Mouse (Mus musculus) embryonic fibroblast, embryonic 13.5 days (primary cell): Measurements from ENCODE around the gene Rgp1.

Experiments
- CTCF ChIP-seq: IDR thresholded peaks from 2 replicates; pipeline ENCODE4 v1.5.1; 2011; ENCODE audit warnings: mild to moderate bottlenecking, control low read depth, low read length, moderate library complexity, borderline replicate concordance; ENCODE audit not compliant: insufficient read depth
- POLR2A ChIP-seq: IDR thresholded peaks from 2 replicates; pipeline ENCODE4 v1.6.1; 2011; ENCODE audit warnings: low read depth, mild to moderate bottlenecking, control low read depth, low read length, moderate library complexity

DNA sequence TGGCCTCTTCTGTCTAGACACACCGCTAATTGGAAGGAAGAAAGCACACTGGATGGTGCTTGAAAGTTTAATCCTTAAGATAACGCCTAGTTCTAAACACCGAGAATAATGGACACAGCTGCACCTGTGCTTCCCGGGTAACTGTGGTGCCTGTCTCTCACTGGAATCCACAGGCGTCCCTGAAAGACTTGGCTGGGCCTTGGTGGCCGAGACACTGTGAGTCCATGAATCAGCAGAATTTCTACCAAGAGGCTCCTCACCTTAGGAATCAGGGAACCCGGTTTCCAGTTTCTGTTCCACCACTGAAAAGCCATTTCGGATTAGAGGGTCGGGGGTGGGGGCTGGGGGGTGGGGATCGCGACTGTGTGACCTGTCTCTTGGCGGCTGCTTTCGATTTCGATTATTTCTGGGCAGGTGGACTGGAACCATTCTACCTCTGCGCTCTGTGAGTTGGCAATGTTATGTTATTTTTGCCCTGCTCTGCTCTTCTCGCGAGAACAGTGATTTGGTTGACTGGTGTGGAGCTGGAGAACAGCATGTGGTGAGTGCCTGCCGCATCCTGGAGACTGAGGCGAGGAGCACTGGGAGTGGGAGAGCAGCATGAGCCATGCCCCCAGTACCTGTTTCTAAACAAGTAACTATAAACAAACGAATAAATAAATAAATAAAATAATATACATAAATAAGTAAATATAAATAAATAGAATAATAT is 50.7 kb downstream of the Rgp1 start:
- TF ChIP-seq POLR2A, result no peak
- TF ChIP-seq CTCF, result no peak
